Mouse (Mus musculus): ENCODE data around the gene Prmt1. TPM values are rescaled to one million over a fixed set of nuclear protein-coding genes. Genes with fewer than 3 reads are reported as not detected.

Prmt1 gene
- polyA plus RNA-seq, 1 experiment from 2014 or later: 697 TPM

DNA sequence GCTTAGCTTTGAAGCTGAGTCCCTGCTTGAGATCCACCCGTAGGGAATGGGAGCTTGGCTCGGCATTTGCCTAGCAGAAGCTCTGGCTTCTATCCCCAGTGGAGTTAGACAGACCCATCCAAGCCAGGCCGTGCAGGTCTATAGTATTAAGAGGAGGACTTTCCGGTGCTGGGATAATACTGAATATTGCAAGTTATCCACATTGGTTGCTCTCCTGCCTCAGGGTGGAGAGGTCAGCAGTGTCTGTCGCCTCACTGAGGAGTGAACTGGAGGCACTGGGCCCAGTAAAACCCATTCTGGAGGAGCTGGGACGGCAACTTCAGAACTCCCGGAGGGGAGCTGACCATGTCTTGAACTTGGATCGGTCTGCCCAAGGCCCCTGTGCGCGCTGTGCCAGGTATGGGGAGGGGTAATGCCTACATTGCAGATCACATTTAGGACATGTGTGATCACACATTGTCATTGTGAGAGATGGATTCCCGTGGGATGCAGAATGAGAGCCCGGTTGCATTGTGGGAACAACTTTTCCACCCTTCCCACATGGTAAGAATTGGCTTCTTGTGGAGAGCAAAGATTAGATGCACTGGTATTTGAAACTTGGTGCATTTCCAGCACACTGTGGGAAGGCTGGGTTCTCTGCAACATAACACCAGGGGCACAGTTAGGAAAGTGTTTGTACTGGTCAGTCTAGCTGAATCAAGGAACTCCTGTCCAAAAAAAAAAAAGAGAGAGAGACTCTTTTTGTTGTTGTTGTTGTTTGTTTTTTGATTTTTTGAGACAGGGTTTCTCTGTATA, 32.1 kb downstream of the Prmt1 start:
- H3K36me3 ChIP-seq (replicated peaks): no peaks in the 10 kb centered on the region
- 82% methylated on average over 12 of the region's 12 CpGs for WGBS
- no peak overlapping the region for H3K4me3 ChIP-seq
- no peak overlapping the region for H3K4me2 ChIP-seq
- H3K27ac ChIP-seq: no peak overlapping the region
- no peak overlapping the region for H3K9ac ChIP-seq
- peaks cover 16% of the 10 kb centered on the region for H3K4me1 ChIP-seq
- H3K27me3 ChIP-seq (replicated peaks): peaks cover 26% of the 10 kb centered on the region
- no peak for ATAC-seq (replicated peaks)
- H3K9me3 ChIP-seq: no peaks in the 10 kb centered on the region

DNA sequence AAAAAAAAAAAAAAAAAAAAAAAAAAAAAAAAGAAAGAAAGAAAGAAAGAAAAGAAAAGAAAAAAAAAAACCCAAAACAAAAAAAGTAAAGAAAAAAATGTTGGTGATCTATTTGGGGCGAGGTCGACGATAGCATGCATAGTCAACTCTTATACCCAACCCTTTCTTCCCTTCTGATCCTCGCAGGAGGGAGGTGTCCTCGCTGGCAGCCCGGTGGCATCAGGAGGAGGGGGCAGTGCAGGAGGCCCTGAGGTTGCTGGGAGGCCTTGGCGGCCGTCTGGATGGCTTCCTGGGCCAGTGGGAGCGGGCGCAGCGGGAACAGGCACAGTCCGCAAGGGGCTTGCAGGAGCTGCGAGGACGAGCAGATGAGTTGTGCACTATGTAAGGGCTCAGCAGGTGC, 32.8 kb downstream of the Prmt1 start:
- Histone ChIP-seq H3K4me1 (peaks cover 16% of the 10 kb centered on the region), H3K27me3 (replicated peaks) (peaks cover 26% of the 10 kb centered on the region), H3K4me2 (no peak overlapping the region), H3K9me3 (no peaks in the 10 kb centered on the region), H3K4me3 (no peak overlapping the region), H3K36me3 (replicated peaks) (no peaks in the 10 kb centered on the region), H3K27ac (no peak overlapping the region), H3K9ac (no peak overlapping the region)
- ATAC-seq (replicated peaks): no peak
- WGBS: 61% methylated on average over 14 of the region's 14 CpGs

DNA sequence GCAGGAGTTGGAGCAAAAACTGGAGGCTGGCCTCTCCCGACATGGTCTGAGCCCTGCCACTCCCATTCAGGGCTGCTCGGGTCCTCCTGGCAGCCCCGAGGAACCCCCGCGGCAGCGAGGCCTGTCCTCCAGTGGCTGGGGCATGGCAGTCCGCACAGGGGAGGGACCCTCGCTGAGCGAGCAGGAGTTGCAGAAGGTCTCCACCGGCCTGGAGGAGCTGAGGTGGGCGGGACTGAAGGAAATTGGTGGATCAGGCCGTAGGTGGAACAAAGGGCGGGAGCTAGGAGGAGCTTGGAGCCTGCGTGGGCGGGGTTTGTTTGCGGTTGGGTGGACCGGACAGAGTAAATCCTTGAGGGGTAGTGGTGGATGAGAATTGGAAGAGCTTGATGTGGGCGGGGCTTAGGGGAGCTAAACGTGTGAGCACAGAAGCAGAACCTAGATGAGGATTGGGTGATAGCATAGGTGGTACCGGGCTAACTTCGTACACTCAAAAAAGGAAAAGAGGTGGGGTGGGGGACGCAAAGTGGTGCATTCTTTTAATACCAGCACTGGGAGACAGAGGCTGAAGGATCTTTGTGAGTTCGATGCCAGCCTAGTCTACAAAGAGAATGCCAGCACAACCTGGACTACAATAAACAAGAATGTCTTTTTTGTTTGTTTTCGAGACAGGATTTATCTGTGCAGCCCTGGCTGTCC, 33.6 kb downstream of the Prmt1 start:
- H3K27ac ChIP-seq: no peak overlapping the region
- H3K27me3 ChIP-seq (replicated peaks): peaks cover 26% of the 10 kb centered on the region
- H3K9me3 ChIP-seq: no peaks in the 10 kb centered on the region
- 9% methylated on average over 24 of the region's 24 CpGs for WGBS
- H3K36me3 ChIP-seq (replicated peaks): no peaks in the 10 kb centered on the region
- peak overlapping the region; percentile 7 for H3K9ac ChIP-seq
- H3K4me1 ChIP-seq: peaks cover 16% of the 10 kb centered on the region
- peak overlapping the region; percentile 69 for H3K4me2 ChIP-seq
- H3K4me3 ChIP-seq: peak overlapping the region; percentile 37
- peak; percentile 86 for ATAC-seq (replicated peaks)

- H3K27me3 ChIP-seq (replicated peaks): peaks cover 26% of the 10 kb centered on the region
- ATAC-seq (replicated peaks): peak; percentile 31; the same call in 1 of the 2 replicates
- H3K36me3 ChIP-seq (replicated peaks): no peaks in the 10 kb centered on the region
- under 1% methylated on average over 10 of the region's 10 CpGs for WGBS
- peaks cover 16% of the 10 kb centered on the region for H3K4me1 ChIP-seq
- H3K4me2 ChIP-seq: peak overlapping the region; percentile 69
- no peaks in the 10 kb centered on the region for H3K9me3 ChIP-seq
- no peak overlapping the region for H3K9ac ChIP-seq
- peak overlapping the region; percentile 37 for H3K4me3 ChIP-seq
- H3K27ac ChIP-seq: no peak overlapping the region
Measured at GRCm38 (mm10) chr7:44951960-44952359, 34.4 kb downstream of the Prmt1 start.

DNA sequence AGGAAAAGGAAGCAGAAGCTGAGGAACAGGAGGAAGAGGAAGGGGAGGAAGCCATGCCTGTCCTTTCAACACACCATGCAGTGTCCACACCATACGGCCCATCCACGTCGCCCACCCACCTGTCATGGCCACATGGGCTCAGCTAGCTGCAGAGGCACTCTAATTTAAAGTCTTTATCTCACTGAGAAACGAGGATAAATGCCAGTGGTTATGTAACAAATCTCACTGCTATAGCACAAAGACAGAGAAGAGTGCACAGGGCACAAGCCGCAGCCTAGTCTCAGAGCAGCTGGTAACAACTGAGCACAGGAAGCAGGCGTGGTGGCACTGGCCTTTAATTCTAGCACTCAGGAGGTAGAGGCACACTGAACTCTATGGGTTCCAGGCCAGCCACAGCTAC, 36.4 kb downstream of the Prmt1 start:
- H3K36me3 ChIP-seq (replicated peaks): no peaks in the 10 kb centered on the region
- no peak overlapping the region for H3K4me3 ChIP-seq
- H3K4me1 ChIP-seq: peaks cover 16% of the 10 kb centered on the region
- WGBS: 78% methylated on average over 6 of the region's 6 CpGs
- no peak overlapping the region for H3K27ac ChIP-seq
- no peak overlapping the region for H3K9ac ChIP-seq
- H3K9me3 ChIP-seq: no peaks in the 10 kb centered on the region
- peaks cover 26% of the 10 kb centered on the region for H3K27me3 ChIP-seq (replicated peaks)
- no peak for ATAC-seq (replicated peaks)
- no peak overlapping the region for H3K4me2 ChIP-seq

DNA sequence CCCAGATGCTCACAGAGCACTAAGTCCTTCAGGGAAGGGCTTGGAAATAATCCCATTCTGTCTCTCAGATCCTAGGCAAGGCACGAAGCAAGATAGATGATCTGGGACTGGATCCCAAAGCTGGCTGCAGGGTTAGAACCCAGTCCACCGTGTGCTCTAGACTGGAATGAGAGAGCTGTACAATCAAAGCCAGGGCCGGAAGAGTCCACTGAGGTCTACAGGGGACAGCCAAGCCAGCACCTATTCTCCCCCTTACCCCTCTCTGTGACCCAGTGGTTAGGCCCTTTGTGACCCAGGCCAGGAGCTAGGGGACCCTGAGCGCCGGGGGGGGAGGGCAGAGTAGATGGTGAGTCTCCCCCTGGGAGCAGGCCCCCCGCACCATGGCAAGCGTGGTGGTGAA, 43.5 kb downstream of the Prmt1 start, which contains the start of gene Tsks:
Tsks (plus strand) TSS at position 301 of the 400 bp plus-strand sequence.
- no peak within 1 kb of the TSS for H3K4me3 ChIP-seq
- no peak within 1 kb of the TSS for H3K4me2 ChIP-seq
- H3K9me3 ChIP-seq: no peaks in the 10 kb centered on the region
- H3K36me3 ChIP-seq (replicated peaks): no peaks in the 10 kb centered on the region
- H3K9ac ChIP-seq: no peak within 1 kb of the TSS
- WGBS: 79% methylated on average over 7 of the region's 7 CpGs
- no peak for ATAC-seq (replicated peaks)
- H3K27me3 ChIP-seq (replicated peaks): no peaks in the 10 kb centered on the region
- no peaks in the 10 kb centered on the region for H3K4me1 ChIP-seq
- no peak within 1 kb of the TSS for H3K27ac ChIP-seq

DNA sequence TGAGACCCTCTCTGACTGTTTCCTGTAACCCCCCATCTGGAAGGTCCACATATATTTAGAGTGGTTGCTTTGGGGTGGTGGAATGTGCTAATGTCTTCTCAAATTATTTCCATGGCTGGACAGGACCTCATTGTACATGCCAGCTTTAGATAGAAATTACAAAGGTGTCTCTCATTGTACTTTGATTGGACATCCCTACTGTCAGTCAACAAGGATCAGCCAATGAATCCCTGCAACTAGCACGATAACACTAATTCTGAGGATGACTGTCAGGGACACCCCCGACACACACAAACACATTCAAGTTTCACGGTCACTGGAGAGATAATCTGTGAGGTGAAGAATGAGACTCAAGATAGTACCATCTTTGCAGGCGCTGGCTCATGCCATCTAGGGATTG, 47.7 kb downstream of the Prmt1 start:
- H3K27me3 ChIP-seq (replicated peaks): no peaks in the 10 kb centered on the region
- H3K4me2 ChIP-seq: no peak overlapping the region
- H3K27ac ChIP-seq: no peak overlapping the region
- H3K9ac ChIP-seq: no peak overlapping the region
- no peaks in the 10 kb centered on the region for H3K4me1 ChIP-seq
- H3K4me3 ChIP-seq: no peak overlapping the region
- H3K36me3 ChIP-seq (replicated peaks): no peaks in the 10 kb centered on the region
- 92% methylated on average over 4 of the region's 4 CpGs for WGBS
- no peak for ATAC-seq (replicated peaks)
- no peaks in the 10 kb centered on the region for H3K9me3 ChIP-seq

- H3K9me3 ChIP-seq: no peaks in the 10 kb centered on the region
- peak within 1 kb of the TSS; percentile 93 for H3K4me3 ChIP-seq
- peak within 1 kb of the TSS; percentile 96 for H3K27ac ChIP-seq
- H3K36me3 ChIP-seq (replicated peaks): 0 out of 2 replicates have a peak, but pooled peaks cover under 1% of the 10 kb centered on the region
- peaks cover 32% of the 10 kb centered on the region for H3K4me1 ChIP-seq
- WGBS: under 1% methylated on average over 83 of the region's 84 CpGs
- H3K27me3 ChIP-seq (replicated peaks): no peaks in the 10 kb centered on the region
- peak within 1 kb of the TSS; percentile 98 for H3K9ac ChIP-seq
- peak; percentile 99 for ATAC-seq (replicated peaks)
- peak within 1 kb of the TSS; percentile 71 for H3K4me2 ChIP-seq
Measured at GRCm38 (mm10) chr7:44929204-44930151, 56.9 kb downstream of the Prmt1 start, which contains the start of gene Ap2a1. Gene Ap2a1 (minus strand): TSS chr7:44929496.

GRCm38 (mm10) chr7:44928570-44928969, 57.8 kb downstream of the Prmt1 start:
- Histone ChIP-seq H3K9ac (peak overlapping the region; percentile 98), H3K9me3 (no peaks in the 10 kb centered on the region), H3K27me3 (replicated peaks) (no peaks in the 10 kb centered on the region), H3K4me2 (peak overlapping the region; percentile 71), H3K4me3 (peak overlapping the region; percentile 93), H3K27ac (peak overlapping the region; percentile 86; the same call in 1 of the 2 replicates), H3K4me1 (peaks cover 32% of the 10 kb centered on the region), H3K36me3 (replicated peaks) (peaks cover 6% of the 10 kb centered on the region; the same call in 1 of the 2 replicates)
- 7% methylated on average over 1 of the region's 1 CpGs for WGBS
- no peak for ATAC-seq (replicated peaks)
